Mouse (Mus musculus): ENCODE results near the gene Smim7.

DNA sequence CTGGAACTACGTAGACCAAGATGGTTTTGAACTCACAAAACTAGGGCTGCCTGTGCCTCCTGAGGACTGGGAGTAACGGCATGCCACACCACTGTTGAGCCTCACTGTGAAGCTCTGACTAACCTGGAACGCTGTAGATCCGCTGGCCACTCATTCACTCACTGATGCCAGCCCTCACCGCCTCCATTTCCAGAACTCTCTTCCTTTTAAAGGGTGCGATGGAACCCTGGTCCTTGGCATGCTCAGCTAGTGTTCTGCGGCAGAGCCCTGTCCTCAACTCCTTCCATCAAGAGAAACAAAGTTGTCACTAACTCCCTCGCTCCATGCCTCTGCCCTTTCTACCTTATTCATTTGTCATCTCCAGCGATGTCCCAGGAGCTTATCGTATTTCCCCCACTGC, 18.0 kb upstream of the Smim7 start:
- no peak for TF ChIP-seq CTCF (IDR thresholded peaks at IDR 0.05; ENCODE audit: insufficient read depth, low read length)
- TF ChIP-seq POLR2A (IDR thresholded peaks at IDR 0.05; ENCODE audit: borderline replicate concordance, extremely low read depth, low read depth, low read length), result no peak
